Mouse (Mus musculus) heart, adult 2 months (tissue): ENCODE results near the gene Tm9sf2.

ENCODE experiments used
- CTCF ChIP-seq: fragments of 200-600 bp; IDR thresholded peaks from 2 replicates; pipeline ENCODE4 v1.8.1; 2022; ENCODE audit warnings: antibody characterized with exemption, mild to moderate bottlenecking, moderate library complexity
- EP300 ChIP-seq: fragments of 200-500 bp; IDR thresholded peaks from 2 replicates; pipeline ENCODE4 v1.6.1; 2011; ENCODE audit warnings: low read depth, low read length, control low read depth; ENCODE audit not compliant: insufficient read depth
- POLR2A ChIP-seq: fragments of 200-500 bp; IDR thresholded peaks from 2 replicates; pipeline ENCODE4 v1.6.1; 2011; ENCODE audit warnings: mild to moderate bottlenecking, low read depth, low read length, control low read depth; ENCODE audit not compliant: insufficient read depth

DNA sequence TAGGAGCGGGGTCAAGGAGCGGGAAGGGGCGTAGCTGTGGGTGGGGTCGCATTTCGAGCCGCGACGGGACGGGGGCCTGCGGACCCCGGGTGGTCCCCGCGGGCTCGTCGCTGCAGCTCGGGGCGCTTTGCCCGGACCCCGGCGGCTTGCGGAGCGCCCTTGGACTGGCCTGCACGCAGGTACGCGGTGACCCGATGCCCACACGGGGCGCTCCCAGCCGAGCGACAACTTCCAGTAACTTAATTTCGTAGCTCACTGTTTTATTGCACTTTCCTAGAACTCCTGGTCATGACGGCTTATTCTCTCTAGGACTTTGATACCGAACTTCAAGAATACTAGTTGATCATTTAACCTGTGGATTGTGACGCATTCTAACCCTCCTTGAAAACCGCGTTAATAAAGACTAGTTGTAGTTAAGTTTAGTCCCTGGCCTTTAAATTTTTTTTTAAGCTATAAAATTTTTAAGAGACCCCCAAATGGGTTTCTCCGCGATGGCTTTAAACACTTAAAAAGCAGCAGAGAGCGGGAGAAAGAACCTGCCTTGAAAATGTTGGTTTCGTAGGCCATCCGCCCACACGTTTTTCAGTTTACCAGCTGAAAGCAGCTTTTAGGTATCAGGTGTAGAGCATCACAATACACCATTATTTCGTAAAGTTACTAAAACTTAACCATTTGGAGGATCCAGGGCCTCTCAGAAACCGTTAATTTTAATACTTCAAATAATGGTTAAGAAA lies 810 bp downstream of the Tm9sf2 start:
- TF ChIP-seq CTCF (peak; percentile 48), POLR2A (no peak), EP300 (no peak)
